Mouse (Mus musculus): ENCODE measurements around the gene Brca1. TPM values are rescaled to one million over a fixed set of nuclear protein-coding genes. Genes with fewer than 3 reads are reported as not detected.

Brca1 gene
- polyA plus RNA-seq, 1 experiment from 2014 or later, result 8.6 TPM

GRCm38 (mm10) chr11:101525056-101525455, 26.7 kb downstream of the Brca1 start:
- WGBS, result 92% methylated on average over 10 of the region's 10 CpGs
- no peak for ATAC-seq (ENCODE audit: insufficient number of reproducible peaks, low FRiP score, low TSS enrichment, low read depth)

GRCm38 (mm10) chr11:101524446-101524845, 27.3 kb downstream of the Brca1 start:
- Histone ChIP-seq H3K9me3 (no peaks in the 10 kb centered on the region), H3K4me2 (no peak overlapping the region), H3K9ac (no peak overlapping the region), H3K4me3 (no peak overlapping the region), H3K4me1 (no peaks in the 10 kb centered on the region), H3K36me3 (peaks cover 35% of the 10 kb centered on the region), H3K27me3 (no peaks in the 10 kb centered on the region), H3K27ac (no peak overlapping the region)
- WGBS, result 93% methylated on average over 8 of the region's 8 CpGs
- ATAC-seq (ENCODE audit: insufficient number of reproducible peaks, low FRiP score, low TSS enrichment, low read depth), result no peak

More at GRCm38 (mm10) chr11:101525056-101525455, 26.7 kb downstream of the Brca1 start:
- no peaks in the 10 kb centered on the region for H3K4me1 ChIP-seq
- no peak overlapping the region for H3K27ac ChIP-seq
- H3K4me3 ChIP-seq, result no peak overlapping the region
- H3K36me3 ChIP-seq, result peaks cover 35% of the 10 kb centered on the region
- H3K9ac ChIP-seq, result no peak overlapping the region
- no peaks in the 10 kb centered on the region for H3K27me3 ChIP-seq
- no peaks in the 10 kb centered on the region for H3K9me3 ChIP-seq
- no peak overlapping the region for H3K4me2 ChIP-seq

GRCm38 (mm10) chr11:101519364-101519763, 32.4 kb downstream of the Brca1 start:
- Histone ChIP-seq H3K36me3 (peaks cover 35% of the 10 kb centered on the region), H3K4me3 (no peak overlapping the region), H3K4me2 (no peak overlapping the region), H3K9me3 (no peaks in the 10 kb centered on the region), H3K4me1 (no peaks in the 10 kb centered on the region), H3K27me3 (no peaks in the 10 kb centered on the region), H3K27ac (no peak overlapping the region), H3K9ac (no peak overlapping the region)
- WGBS, result 86% methylated on average over 6 of the region's 6 CpGs
- no peak for ATAC-seq (ENCODE audit: insufficient number of reproducible peaks, low FRiP score, low TSS enrichment, low read depth)

GRCm38 (mm10) chr11:101518937-101519336, 32.8 kb downstream of the Brca1 start:
- H3K27ac ChIP-seq, result no peak overlapping the region
- ATAC-seq (ENCODE audit: insufficient number of reproducible peaks, low FRiP score, low TSS enrichment, low read depth), result no peak
- no peak overlapping the region for H3K9ac ChIP-seq
- H3K4me3 ChIP-seq, result no peak overlapping the region
- no peaks in the 10 kb centered on the region for H3K4me1 ChIP-seq
- 80% methylated on average over 5 of the region's 5 CpGs for WGBS
- no peaks in the 10 kb centered on the region for H3K27me3 ChIP-seq
- no peaks in the 10 kb centered on the region for H3K9me3 ChIP-seq
- no peak overlapping the region for H3K4me2 ChIP-seq
- H3K36me3 ChIP-seq, result peaks cover 33% of the 10 kb centered on the region

- Histone ChIP-seq H3K36me3 (peaks cover 35% of the 10 kb centered on the region), H3K4me2 (no peak overlapping the region), H3K9ac (no peak overlapping the region), H3K27ac (no peak overlapping the region), H3K4me3 (no peak overlapping the region), H3K4me1 (no peaks in the 10 kb centered on the region), H3K27me3 (no peaks in the 10 kb centered on the region), H3K9me3 (no peaks in the 10 kb centered on the region)
- 90% methylated on average over 7 of the region's 7 CpGs for WGBS
- no peak for ATAC-seq (ENCODE audit: insufficient number of reproducible peaks, low FRiP score, low TSS enrichment, low read depth)
Observed at GRCm38 (mm10) chr11:101507090-101507489, 44.7 kb downstream of the Brca1 start.

- H3K4me1 ChIP-seq, result no peaks in the 10 kb centered on the region
- no peak overlapping the region for H3K27ac ChIP-seq
- H3K4me3 ChIP-seq, result no peak overlapping the region
- 87% methylated on average over 5 of the region's 5 CpGs for WGBS
- H3K9me3 ChIP-seq, result no peaks in the 10 kb centered on the region
- no peak overlapping the region for H3K4me2 ChIP-seq
- H3K27me3 ChIP-seq, result no peaks in the 10 kb centered on the region
- peaks cover 38% of the 10 kb centered on the region for H3K36me3 ChIP-seq
- H3K9ac ChIP-seq, result no peak overlapping the region
- no peak for ATAC-seq (ENCODE audit: insufficient number of reproducible peaks, low FRiP score, low TSS enrichment, low read depth)
Observed at GRCm38 (mm10) chr11:101506269-101506780, 45.4 kb downstream of the Brca1 start.

GRCm38 (mm10) chr11:101486126-101486525, 65.6 kb downstream of the Brca1 start:
- no peaks in the 10 kb centered on the region for H3K4me1 ChIP-seq
- H3K4me2 ChIP-seq, result no peak overlapping the region
- H3K9ac ChIP-seq, result no peak overlapping the region
- ATAC-seq (ENCODE audit: insufficient number of reproducible peaks, low FRiP score, low TSS enrichment, low read depth), result no peak
- no peaks in the 10 kb centered on the region for H3K27me3 ChIP-seq
- H3K4me3 ChIP-seq, result no peak overlapping the region
- peaks cover 7% of the 10 kb centered on the region; the same call in 1 of the 2 replicates for H3K36me3 ChIP-seq
- H3K9me3 ChIP-seq, result no peaks in the 10 kb centered on the region
- WGBS, result 69% methylated on average over 6 of the region's 6 CpGs
- no peak overlapping the region for H3K27ac ChIP-seq

- Histone ChIP-seq H3K9me3 (no peaks in the 10 kb centered on the region), H3K36me3 (peaks cover 7% of the 10 kb centered on the region; the same call in 1 of the 2 replicates), H3K4me2 (no peak overlapping the region), H3K27ac (no peak overlapping the region), H3K27me3 (no peaks in the 10 kb centered on the region), H3K4me3 (no peak overlapping the region), H3K4me1 (no peaks in the 10 kb centered on the region), H3K9ac (no peak overlapping the region)
- ATAC-seq (ENCODE audit: insufficient number of reproducible peaks, low FRiP score, low TSS enrichment, low read depth), result no peak
- 54% methylated on average over 6 of the region's 6 CpGs for whole genome bisulfite sequencing
Observed at GRCm38 (mm10) chr11:101485509-101486028, 66.2 kb downstream of the Brca1 start.

- no peaks in the 10 kb centered on the region for H3K9me3 ChIP-seq
Observed at GRCm38 (mm10) chr11:101484814-101485213, 66.9 kb downstream of the Brca1 start.

GRCm38 (mm10) chr11:101484245-101484644, 67.5 kb downstream of the Brca1 start:
- no peak for ATAC-seq (ENCODE audit: insufficient number of reproducible peaks, low FRiP score, low TSS enrichment, low read depth)
- 84% methylated on average over 6 of the region's 6 CpGs for WGBS

More at GRCm38 (mm10) chr11:101484814-101485213, 66.9 kb downstream of the Brca1 start:
- Histone ChIP-seq H3K27ac (no peak overlapping the region), H3K9ac (no peak overlapping the region), H3K36me3 (peaks cover 7% of the 10 kb centered on the region; the same call in 1 of the 2 replicates), H3K4me2 (no peak overlapping the region), H3K4me1 (no peaks in the 10 kb centered on the region), H3K4me3 (no peak overlapping the region), H3K27me3 (no peaks in the 10 kb centered on the region)
- 85% methylated on average over 7 of the region's 7 CpGs for WGBS
- no peak for ATAC-seq (ENCODE audit: insufficient number of reproducible peaks, low FRiP score, low TSS enrichment, low read depth)

GRCm38 (mm10) chr11:101483804-101484203, 68.0 kb downstream of the Brca1 start:
- Histone ChIP-seq H3K36me3 (peaks cover 7% of the 10 kb centered on the region; the same call in 1 of the 2 replicates), H3K9ac (no peak overlapping the region), H3K4me1 (peaks cover 6% of the 10 kb centered on the region; the same call in 1 of the 2 replicates), H3K4me2 (no peak overlapping the region), H3K27me3 (peaks cover 5% of the 10 kb centered on the region; the same call in 1 of the 2 replicates), H3K27ac (no peak overlapping the region), H3K9me3 (no peaks in the 10 kb centered on the region), H3K4me3 (no peak overlapping the region)
- no peak for ATAC-seq (ENCODE audit: insufficient number of reproducible peaks, low FRiP score, low TSS enrichment, low read depth)
- 43% methylated on average over 3 of the region's 3 CpGs for WGBS

More at GRCm38 (mm10) chr11:101484245-101484644, 67.5 kb downstream of the Brca1 start:
- H3K27ac ChIP-seq, result no peak overlapping the region
- peaks cover 7% of the 10 kb centered on the region; the same call in 1 of the 2 replicates for H3K36me3 ChIP-seq
- 0 out of 2 replicates have a peak, but pooled peaks cover under 1% of the 10 kb centered on the region for H3K27me3 ChIP-seq
- no peaks in the 10 kb centered on the region for H3K9me3 ChIP-seq
- H3K4me2 ChIP-seq, result no peak overlapping the region
- no peak overlapping the region for H3K9ac ChIP-seq
- 0 out of 2 replicates have a peak, but pooled peaks cover 2% of the 10 kb centered on the region for H3K4me1 ChIP-seq
- no peak overlapping the region for H3K4me3 ChIP-seq

- Histone ChIP-seq H3K27ac (no peak overlapping the region), H3K9ac (no peak overlapping the region), H3K27me3 (peaks cover 8% of the 10 kb centered on the region; the same call in 1 of the 2 replicates), H3K36me3 (no peaks in the 10 kb centered on the region), H3K9me3 (no peaks in the 10 kb centered on the region), H3K4me2 (no peak overlapping the region), H3K4me3 (no peak overlapping the region), H3K4me1 (peaks cover 6% of the 10 kb centered on the region; the same call in 1 of the 2 replicates)
- ATAC-seq (ENCODE audit: insufficient number of reproducible peaks, low FRiP score, low TSS enrichment, low read depth), result no peak
- 24% methylated on average over 6 of the region's 6 CpGs for WGBS
Observed at GRCm38 (mm10) chr11:101480912-101481311, 70.8 kb downstream of the Brca1 start.

Data from limb, embryonic 15.5 days (tissue).